Mouse (Mus musculus) C2C12 (cell line): ENCODE results near the gene Mbd5. TPM values are rescaled to one million over a fixed set of nuclear protein-coding genes. Genes with fewer than 3 reads are reported as not detected.

ENCODE experiments used
- H3K27me3 ChIP-seq: one replicate; pipeline ENCODE4 v1.6.1; 2011; ENCODE audit not compliant: control insufficient read depth, insufficient read depth, insufficient read length
- H3K36me3 ChIP-seq: one replicate; pipeline ENCODE4 v1.6.1; 2011; ENCODE audit not compliant: control insufficient read depth, insufficient read depth
- H3K4me3 ChIP-seq: one replicate; pipeline ENCODE4 v1.5.1; 2011; ENCODE audit warnings: mild to moderate bottlenecking, control low read depth; ENCODE audit not compliant: poor library complexity, insufficient read depth, severe bottlenecking
- H3K79me2 ChIP-seq: one replicate; pipeline ENCODE4 v1.6.1; 2011; ENCODE audit not compliant: control insufficient read depth, insufficient read depth
- H3K79me3 ChIP-seq: one replicate; pipeline ENCODE4 v1.6.1; 2011; ENCODE audit warnings: low read depth, control low read depth
- H3ac ChIP-seq: one replicate; pipeline ENCODE3; 2011; ENCODE audit warnings: low read depth; ENCODE audit not compliant: control insufficient read depth, insufficient read length
- CEBPB ChIP-seq: IDR thresholded peaks from one replicate; pipeline ENCODE4 v1.6.1; 2011; ENCODE audit warnings: low read depth, mild to moderate bottlenecking, control low read depth, moderate library complexity
- CTCF ChIP-seq: IDR thresholded peaks from one replicate; pipeline ENCODE4 v1.5.1; 2011; ENCODE audit not compliant: control insufficient read depth, insufficient read depth, insufficient read length
- FOSL1 ChIP-seq: IDR thresholded peaks from one replicate; pipeline ENCODE4 v1.8.0; 2011; ENCODE audit warnings: mild to moderate bottlenecking, low read length; ENCODE audit not compliant: poor library complexity, insufficient read depth, severe bottlenecking
- MAX ChIP-seq: IDR thresholded peaks from one replicate; pipeline ENCODE4 v1.6.1; 2011; ENCODE audit warnings: mild to moderate bottlenecking, control low read depth
- MYOD1 ChIP-seq: IDR thresholded peaks from one replicate; pipeline ENCODE4 v1.6.1; 2011; ENCODE audit warnings: low read depth; ENCODE audit not compliant: control insufficient read depth, insufficient read length
- MYOG ChIP-seq: IDR thresholded peaks from one replicate; pipeline ENCODE4 v1.6.1; 2011; ENCODE audit not compliant: control insufficient read depth, insufficient read length; ENCODE audit errors: extremely low read depth
- USF1 ChIP-seq: IDR thresholded peaks from one replicate; pipeline ENCODE4 v1.6.1; 2011; ENCODE audit warnings: low read depth, mild to moderate bottlenecking, control low read depth, moderate library complexity
- polyA plus RNA-seq: library from polyadenylated mRNA; unstranded; fragments of >200 nt; fragmentation: generic; extraction: Trizol; gene quantifications from one replicate; pipeline ENCODE4 v1.2.1, GENCODE M21; 2012; ENCODE audit warnings: missing spikeins

Mbd5 gene
- polyA plus RNA-seq, 1 experiment = 3.8 TPM

- TF ChIP-seq FOSL1 (no peak), USF1 (no peak), MYOD1 (no peak), MYOG (no peak), CEBPB (no peak), CTCF (no peak), MAX (no peak)
- H3K27me3 ChIP-seq = no peaks in the 10 kb centered on the region
- no peak overlapping the region for H3ac ChIP-seq
- H3K36me3 ChIP-seq = no peaks in the 10 kb centered on the region
- no peaks in the 10 kb centered on the region for H3K79me3 ChIP-seq
- no peaks in the 10 kb centered on the region for H3K79me2 ChIP-seq
- H3K4me3 ChIP-seq = no peak overlapping the region
Observed at GRCm38 (mm10) chr2:49364546-49364945, 415.2 kb downstream of the Mbd5 start.

GRCm38 (mm10) chr2:49366878-49367545, 417.7 kb downstream of the Mbd5 start:
- H3K79me2 ChIP-seq = no peaks in the 10 kb centered on the region
- TF ChIP-seq FOSL1 (no peak), CTCF (no peak), MYOG (no peak), MYOD1 (no peak), MAX (no peak), USF1 (no peak), CEBPB (no peak)
- no peak overlapping the region for H3ac ChIP-seq
- no peaks in the 10 kb centered on the region for H3K36me3 ChIP-seq
- H3K79me3 ChIP-seq = no peaks in the 10 kb centered on the region
- H3K4me3 ChIP-seq = no peak overlapping the region
- no peaks in the 10 kb centered on the region for H3K27me3 ChIP-seq

- H3K4me3 ChIP-seq = no peak overlapping the region
- no peaks in the 10 kb centered on the region for H3K36me3 ChIP-seq
- no peaks in the 10 kb centered on the region for H3K79me2 ChIP-seq
- no peaks in the 10 kb centered on the region for H3K79me3 ChIP-seq
- no peak overlapping the region for H3ac ChIP-seq
- no peaks in the 10 kb centered on the region for H3K27me3 ChIP-seq
- no peak for TF ChIP-seq USF1
- TF ChIP-seq CTCF = no peak
- TF ChIP-seq FOSL1 = no peak
- no peak for TF ChIP-seq MAX
- no peak for TF ChIP-seq MYOD1
- TF ChIP-seq CEBPB = no peak
- TF ChIP-seq MYOG = no peak
Observed at GRCm38 (mm10) chr2:49367546-49367917, 418.2 kb downstream of the Mbd5 start.

GRCm38 (mm10) chr2:49371632-49372031, 422.3 kb downstream of the Mbd5 start:
- H3K27me3 ChIP-seq = no peaks in the 10 kb centered on the region
- H3ac ChIP-seq = no peak overlapping the region
- H3K4me3 ChIP-seq = no peak overlapping the region
- H3K79me3 ChIP-seq = no peaks in the 10 kb centered on the region
- TF ChIP-seq USF1 (no peak), CEBPB (no peak), MAX (no peak)
- no peaks in the 10 kb centered on the region for H3K79me2 ChIP-seq
- H3K36me3 ChIP-seq = no peaks in the 10 kb centered on the region

- TF ChIP-seq FOSL1 = no peak
- TF ChIP-seq MYOG = no peak
- TF ChIP-seq CEBPB = no peak
Observed at GRCm38 (mm10) chr2:49372586-49372985, 423.3 kb downstream of the Mbd5 start.

More at GRCm38 (mm10) chr2:49372586-49372985, 423.3 kb downstream of the Mbd5 start:
- Histone ChIP-seq H3K27me3 (no peaks in the 10 kb centered on the region), H3K4me3 (no peak overlapping the region), H3ac (no peak overlapping the region), H3K79me3 (no peaks in the 10 kb centered on the region), H3K36me3 (no peaks in the 10 kb centered on the region), H3K79me2 (no peaks in the 10 kb centered on the region)

Other genes starting within 250 kb of the Mbd5 start
- 1.9 TPM for gene Acvr2a, start 135.4 kb upstream of the Mbd5 start, polyA plus RNA-seq
- gene Orc4, start 769 bp downstream of the Mbd5 start, polyA plus RNA-seq = 19.2 TPM